Mouse (Mus musculus): ENCODE data around the gene Cap1. TPM values are rescaled to one million over a fixed set of nuclear protein-coding genes. Genes with fewer than 3 reads are reported as not detected.

The Cap1 gene
- polyA plus RNA-seq, 1 experiment from 2014 or later: 61.7 TPM

DNA sequence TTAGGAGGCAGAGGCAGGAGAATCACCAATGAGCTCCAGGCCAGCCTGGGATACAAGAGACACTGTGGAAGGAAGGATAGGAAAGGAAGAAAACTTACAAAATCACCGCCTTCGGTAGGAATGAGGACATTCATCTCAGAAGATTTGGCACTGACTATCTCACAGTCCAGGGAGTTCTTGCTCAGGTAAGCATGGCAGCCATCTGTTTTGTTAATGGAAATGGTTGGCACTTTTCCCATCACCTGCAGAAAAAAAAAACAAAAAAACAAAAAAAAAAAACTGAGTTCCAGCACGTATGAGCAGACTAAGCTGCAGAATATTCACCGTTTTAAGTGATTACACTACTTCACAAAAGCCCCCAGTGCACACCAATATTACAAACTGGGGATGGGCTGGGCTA, 24.0 kb downstream of the Cap1 start:
- Histone ChIP-seq H3K4me2 (no peak overlapping the region), H3K4me3 (no peak overlapping the region), H3K9ac (no peak overlapping the region), H3K27ac (no peak overlapping the region), H3K9me3 (no peaks in the 10 kb centered on the region), H3K27me3 (no peaks in the 10 kb centered on the region), H3K36me3 (peaks cover 85% of the 10 kb centered on the region), H3K4me1 (no peaks in the 10 kb centered on the region)
- WGBS: 91% methylated on average over 4 of the region's 4 CpGs
- ATAC-seq (ENCODE audit: borderline replicate concordance, extremely low read depth, low FRiP score, low TSS enrichment): no peak

DNA sequence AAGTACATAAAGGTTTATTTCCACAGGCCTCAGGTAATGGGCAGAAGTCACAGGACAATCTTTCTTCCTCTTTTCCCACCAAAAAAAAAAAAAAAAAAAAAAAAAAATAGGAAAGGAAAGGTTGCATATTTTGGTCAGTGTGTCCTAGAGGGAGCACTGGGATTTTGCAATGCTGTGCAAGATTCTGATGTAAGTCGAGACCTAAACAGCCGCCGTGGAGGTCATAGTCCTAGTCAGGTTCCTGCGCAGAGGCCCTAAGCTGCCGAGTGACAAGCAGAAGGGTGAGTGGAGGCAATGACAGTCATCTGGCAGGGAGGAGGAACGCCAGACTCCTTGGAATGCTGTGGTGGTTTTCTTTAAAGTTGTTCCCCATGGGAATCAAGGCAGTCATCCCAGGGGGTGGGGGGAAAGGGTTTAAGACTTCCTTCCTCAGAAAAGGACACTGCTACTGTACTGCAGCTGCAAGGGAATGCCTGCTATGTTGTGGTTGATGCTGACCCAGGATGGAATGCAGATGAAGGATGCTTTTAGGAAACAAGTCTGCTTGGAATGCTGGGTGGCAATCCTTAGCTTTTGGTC, 26.7 kb downstream of the Cap1 start:
- H3K27me3 ChIP-seq: no peaks in the 10 kb centered on the region
- H3K36me3 ChIP-seq: peaks cover 79% of the 10 kb centered on the region
- WGBS: 65% methylated on average over 6 of the region's 6 CpGs
- H3K4me2 ChIP-seq: no peak overlapping the region
- no peak overlapping the region for H3K9ac ChIP-seq
- no peak overlapping the region for H3K27ac ChIP-seq
- H3K4me3 ChIP-seq: no peak overlapping the region
- ATAC-seq (ENCODE audit: borderline replicate concordance, extremely low read depth, low FRiP score, low TSS enrichment): peak; percentile 19; the same call in 1 of the 2 replicates
- no peaks in the 10 kb centered on the region for H3K4me1 ChIP-seq
- H3K9me3 ChIP-seq: no peaks in the 10 kb centered on the region

GRCm38 (mm10) chr4:122857909-122858308, 27.9 kb downstream of the Cap1 start:
- H3K27ac ChIP-seq: no peak overlapping the region
- H3K27me3 ChIP-seq: no peaks in the 10 kb centered on the region
- H3K4me2 ChIP-seq: no peak overlapping the region
- peaks cover 69% of the 10 kb centered on the region for H3K36me3 ChIP-seq
- no peak for ATAC-seq (ENCODE audit: borderline replicate concordance, extremely low read depth, low FRiP score, low TSS enrichment)
- H3K9ac ChIP-seq: no peak overlapping the region
- no peaks in the 10 kb centered on the region for H3K9me3 ChIP-seq
- WGBS: 51% methylated on average over 2 of the region's 2 CpGs
- H3K4me3 ChIP-seq: no peak overlapping the region
- no peaks in the 10 kb centered on the region for H3K4me1 ChIP-seq

DNA sequence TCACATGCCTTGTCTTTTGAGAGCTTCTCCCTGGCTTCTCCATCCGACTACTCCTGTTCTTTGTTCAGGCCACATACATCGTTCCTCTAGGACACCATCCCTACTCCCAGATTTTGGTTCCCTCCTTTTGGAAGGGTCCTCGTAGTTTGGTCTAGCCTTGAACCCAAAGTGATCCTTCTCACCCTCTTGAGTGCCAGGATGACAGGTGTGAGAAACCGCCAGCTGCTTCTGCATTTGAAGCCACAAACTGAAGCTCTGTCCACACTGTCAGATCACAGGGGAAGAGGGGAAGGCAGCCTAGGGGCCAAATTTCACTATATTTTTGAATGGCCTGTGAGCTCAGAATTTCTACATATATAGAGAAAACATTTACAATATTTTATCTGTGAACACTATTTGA, 31.1 kb downstream of the Cap1 start:
- WGBS: 89% methylated on average over 4 of the region's 4 CpGs
- H3K27ac ChIP-seq: no peak overlapping the region
- H3K36me3 ChIP-seq: peaks cover 59% of the 10 kb centered on the region
- no peak overlapping the region for H3K4me3 ChIP-seq
- H3K27me3 ChIP-seq: no peaks in the 10 kb centered on the region
- no peak overlapping the region for H3K4me2 ChIP-seq
- H3K4me1 ChIP-seq: no peaks in the 10 kb centered on the region
- no peak overlapping the region for H3K9ac ChIP-seq
- no peak for ATAC-seq (ENCODE audit: borderline replicate concordance, extremely low read depth, low FRiP score, low TSS enrichment)
- H3K9me3 ChIP-seq: no peaks in the 10 kb centered on the region

DNA sequence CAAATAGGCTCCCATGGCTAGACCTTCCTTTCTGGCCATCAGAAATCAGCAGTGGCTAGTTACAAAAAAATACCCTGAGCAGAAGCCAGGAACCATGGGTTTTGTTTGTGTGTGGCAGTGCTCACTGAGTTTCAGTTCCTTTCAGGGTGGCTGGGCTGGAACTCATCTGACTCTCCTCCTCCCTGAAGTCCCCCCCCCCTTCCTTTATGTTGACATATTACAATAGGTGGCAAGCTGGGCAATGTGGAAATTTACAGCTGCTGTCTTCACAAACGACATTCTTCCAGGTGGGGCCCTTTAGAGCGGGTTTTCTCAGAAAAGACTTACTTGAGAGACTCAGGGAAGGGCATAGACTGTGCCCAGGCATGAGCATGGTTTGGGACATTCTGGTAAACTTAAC, 32.2 kb downstream of the Cap1 start:
- ATAC-seq (ENCODE audit: borderline replicate concordance, extremely low read depth, low FRiP score, low TSS enrichment): no peak
- Histone ChIP-seq H3K36me3 (peaks cover 63% of the 10 kb centered on the region), H3K4me2 (no peak overlapping the region), H3K9me3 (no peaks in the 10 kb centered on the region), H3K4me3 (no peak overlapping the region), H3K9ac (no peak overlapping the region), H3K4me1 (no peaks in the 10 kb centered on the region), H3K27ac (no peak overlapping the region), H3K27me3 (no peaks in the 10 kb centered on the region)
- WGBS: 49% methylated on average over 2 of the region's 2 CpGs

DNA sequence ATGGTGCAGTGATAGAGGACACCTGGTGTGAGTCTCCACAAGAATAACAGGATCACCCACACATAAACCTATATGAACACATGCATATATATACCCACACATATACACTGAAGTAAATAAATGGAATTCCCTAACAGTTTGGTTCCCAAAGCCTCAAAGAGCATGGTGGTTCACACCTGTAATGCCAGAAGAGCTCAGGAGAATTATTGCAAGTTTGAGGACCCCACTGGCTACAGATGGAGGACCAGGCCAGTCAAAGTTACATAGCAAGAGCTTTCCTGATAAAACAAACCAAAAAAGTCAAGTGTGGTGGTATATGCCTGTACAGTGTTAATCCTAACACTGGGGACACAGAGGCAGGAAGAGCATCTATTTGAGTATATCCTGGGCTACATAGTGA, 34.3 kb downstream of the Cap1 start:
- Histone ChIP-seq H3K36me3 (peaks cover 58% of the 10 kb centered on the region), H3K27ac (no peak overlapping the region), H3K4me1 (no peaks in the 10 kb centered on the region), H3K4me2 (no peak overlapping the region), H3K27me3 (no peaks in the 10 kb centered on the region), H3K9ac (no peak overlapping the region), H3K4me3 (no peak overlapping the region), H3K9me3 (no peaks in the 10 kb centered on the region)
- no peak for ATAC-seq (ENCODE audit: borderline replicate concordance, extremely low read depth, low FRiP score, low TSS enrichment)

DNA sequence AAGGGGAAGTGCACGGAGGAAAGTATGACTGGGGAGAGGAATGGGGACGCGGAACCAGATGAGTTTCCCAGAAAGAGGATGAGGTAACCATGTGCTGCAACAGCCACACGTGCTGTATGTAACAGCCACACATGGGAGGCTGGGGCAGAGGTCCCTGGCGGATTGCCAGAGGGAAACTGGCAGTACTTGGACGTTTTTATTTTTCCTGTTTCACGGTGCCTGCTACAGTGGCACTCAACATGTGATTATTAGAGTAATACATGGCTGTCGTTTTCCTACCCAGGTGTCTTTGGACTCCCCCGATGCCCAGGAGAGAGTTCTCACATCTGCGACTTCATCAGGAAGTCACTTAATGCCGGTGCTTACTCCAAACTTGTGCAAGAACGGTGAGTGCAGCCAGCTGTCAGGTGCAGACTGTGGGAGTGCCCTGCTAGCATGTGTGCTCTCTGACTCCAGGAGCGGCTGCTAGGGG, 37.7 kb downstream of the Cap1 start:
- WGBS: 65% methylated on average over 13 of the region's 13 CpGs
- Histone ChIP-seq H3K4me1 (no peaks in the 10 kb centered on the region), H3K36me3 (peaks cover 44% of the 10 kb centered on the region), H3K4me3 (no peak overlapping the region), H3K27me3 (no peaks in the 10 kb centered on the region), H3K27ac (no peak overlapping the region), H3K4me2 (no peak overlapping the region), H3K9ac (no peak overlapping the region), H3K9me3 (no peaks in the 10 kb centered on the region)
- ATAC-seq (ENCODE audit: borderline replicate concordance, extremely low read depth, low FRiP score, low TSS enrichment): no peak

GRCm38 (mm10) chr4:122838416-122838815, 47.4 kb downstream of the Cap1 start:
- H3K9me3 ChIP-seq: no peaks in the 10 kb centered on the region
- H3K27me3 ChIP-seq: no peaks in the 10 kb centered on the region
- ATAC-seq (ENCODE audit: borderline replicate concordance, extremely low read depth, low FRiP score, low TSS enrichment): no peak
- H3K36me3 ChIP-seq: peaks cover 6% of the 10 kb centered on the region
- WGBS: 50% methylated on average over 1 of the region's 1 CpGs
- H3K4me3 ChIP-seq: no peak overlapping the region
- no peak overlapping the region for H3K4me2 ChIP-seq
- no peak overlapping the region for H3K27ac ChIP-seq
- no peak overlapping the region for H3K9ac ChIP-seq
- H3K4me1 ChIP-seq: peaks cover 5% of the 10 kb centered on the region

GRCm38 (mm10) chr4:122837994-122838393, 47.9 kb downstream of the Cap1 start:
- no peaks in the 10 kb centered on the region for H3K27me3 ChIP-seq
- no peak overlapping the region for H3K9ac ChIP-seq
- no peak overlapping the region for H3K27ac ChIP-seq
- ATAC-seq (ENCODE audit: borderline replicate concordance, extremely low read depth, low FRiP score, low TSS enrichment): no peak
- peaks cover 6% of the 10 kb centered on the region for H3K36me3 ChIP-seq
- H3K4me1 ChIP-seq: peaks cover 5% of the 10 kb centered on the region
- no peak overlapping the region for H3K4me3 ChIP-seq
- no peaks in the 10 kb centered on the region for H3K9me3 ChIP-seq
- 80% methylated on average over 2 of the region's 2 CpGs for WGBS
- no peak overlapping the region for H3K4me2 ChIP-seq

- Histone ChIP-seq H3K27me3 (no peaks in the 10 kb centered on the region), H3K9me3 (no peaks in the 10 kb centered on the region), H3K4me3 (no peak overlapping the region), H3K27ac (no peak overlapping the region), H3K4me1 (peaks cover 5% of the 10 kb centered on the region), H3K36me3 (peaks cover 6% of the 10 kb centered on the region), H3K9ac (no peak overlapping the region), H3K4me2 (no peak overlapping the region; the same call in 1 of the 2 replicates)
- WGBS: 71% methylated on average over 6 of the region's 6 CpGs
- ATAC-seq (ENCODE audit: borderline replicate concordance, extremely low read depth, low FRiP score, low TSS enrichment): no peak
These were observed 48.6 kb downstream of the Cap1 start for GRCm38 (mm10) chr4:122837180-122837730.

- 0% methylated on average over 7 of the region's 7 CpGs for WGBS
- Histone ChIP-seq H3K27me3 (no peaks in the 10 kb centered on the region), H3K4me3 (peak overlapping the region; percentile 88), H3K9me3 (no peaks in the 10 kb centered on the region), H3K4me2 (peak overlapping the region; percentile 82), H3K4me1 (peaks cover 5% of the 10 kb centered on the region), H3K9ac (peak overlapping the region; percentile 75), H3K27ac (0 out of 2 replicates have a peak overlapping the region, but pooled peaks have one; percentile 7), H3K36me3 (no peaks in the 10 kb centered on the region)
- ATAC-seq (ENCODE audit: borderline replicate concordance, extremely low read depth, low FRiP score, low TSS enrichment): peak; percentile 63
These were observed 49.5 kb downstream of the Cap1 start for GRCm38 (mm10) chr4:122836403-122836775.

GRCm38 (mm10) chr4:122835530-122836402, 50.1 kb downstream of the Cap1 start, which contains the start of gene Ppt1:
Ppt1 (plus strand) TSS chr4:122836242.
- ATAC-seq (ENCODE audit: borderline replicate concordance, extremely low read depth, low FRiP score, low TSS enrichment): peak; percentile 86; the same call in 1 of the 2 replicates
- 3% methylated on average over 31 of the region's 31 CpGs for WGBS
- Histone ChIP-seq H3K9ac (peak within 1 kb of the TSS; percentile 75), H3K9me3 (no peaks in the 10 kb centered on the region), H3K4me1 (peaks cover 5% of the 10 kb centered on the region), H3K4me2 (peak within 1 kb of the TSS; percentile 82), H3K36me3 (no peaks in the 10 kb centered on the region), H3K27me3 (no peaks in the 10 kb centered on the region), H3K27ac (0 out of 2 replicates have a peak within 1 kb of the TSS, but pooled peaks have one; percentile 12), H3K4me3 (peak within 1 kb of the TSS; percentile 88)

All from lung, embryonic 15.5 days (tissue).